In genomic region chr5:93079596-93079995, GRCm38 (mm10) we compare ENCODE assay signal across 23 mouse cellular contexts. TPM values are rescaled to one million over a fixed set of nuclear protein-coding genes. Genes with fewer than 3 reads are reported as not detected.
A peak's percentile ranks its signal among the peaks of the same experiment; 100 is the strongest.
DNase-seq lines count a peak whose midpoint lies in the region; ATAC-seq and TF ChIP-seq lines count a peak whose summit lies in the region.
"Had no signal": no experiment of that assay in that cellular context is flagged by ENCODE, and none has a peak within 500 bp of the region (broad histone marks: within the 10 kb centered on the region; RNA-seq: fewer than 3 reads in every experiment).

No protein-coding gene starts in this region.

- H3K4me1 ChIP-seq in neural tube, embryonic 15.5 days: no peaks in the 10 kb centered on the region
- H3K4me1 ChIP-seq in intestine, embryonic 15.5 days (replicated peaks): no peaks in the 10 kb centered on the region
- H3K4me1 ChIP-seq in intestine, embryonic 16.5 days (ENCODE audit: control insufficient read depth, insufficient read depth, low read length): no peaks in the 10 kb centered on the region
- H3K4me1 ChIP-seq in intestine, postnatal 0 days (replicated peaks; ENCODE audit: control insufficient read depth, insufficient read depth, low read length): no peaks in the 10 kb centered on the region
- no peaks in the 10 kb centered on the region for H3K4me1 ChIP-seq in hindbrain, embryonic 11.5 days (replicated peaks; ENCODE audit: control insufficient read depth, insufficient read depth, low read length)

- no peak overlapping the region for H3K4me2 ChIP-seq in neural tube, embryonic 15.5 days
- no peak overlapping the region for H3K4me2 ChIP-seq in intestine, embryonic 15.5 days (replicated peaks)
- H3K4me2 ChIP-seq in intestine, embryonic 16.5 days (ENCODE audit: low read depth, low read length): no peak overlapping the region
- no peak overlapping the region for H3K4me2 ChIP-seq in intestine, postnatal 0 days (replicated peaks; ENCODE audit: low read depth)
- H3K4me2 ChIP-seq in hindbrain, embryonic 11.5 days (replicated peaks; ENCODE audit: low read depth, low read length): no peak overlapping the region

- 96% methylated on average over 3 of the region's 3 CpGs for WGBS in neural tube, embryonic 15.5 days
- 71% methylated on average over 3 of the region's 3 CpGs for WGBS in intestine, embryonic 15.5 days
- WGBS in intestine, embryonic 16.5 days: 66% methylated on average over 3 of the region's 3 CpGs
- 51% methylated on average over 3 of the region's 3 CpGs for WGBS in intestine, postnatal 0 days
- WGBS in hindbrain, embryonic 11.5 days: 84% methylated on average over 3 of the region's 3 CpGs

- H3K36me3 ChIP-seq in neural tube, embryonic 15.5 days: no peaks in the 10 kb centered on the region
- no peaks in the 10 kb centered on the region for H3K36me3 ChIP-seq in intestine, embryonic 15.5 days
- no peaks in the 10 kb centered on the region for H3K36me3 ChIP-seq in intestine, embryonic 16.5 days (ENCODE audit: control insufficient read depth, insufficient read depth, low read length)
- no peaks in the 10 kb centered on the region for H3K36me3 ChIP-seq in intestine, postnatal 0 days (ENCODE audit: control insufficient read depth, insufficient read depth)
- no peaks in the 10 kb centered on the region for H3K36me3 ChIP-seq in hindbrain, embryonic 11.5 days (ENCODE audit: control insufficient read depth, insufficient read depth, low read length)
- H3K36me3 ChIP-seq: G1E had no signal

- peak; percentile 8 for DNase-seq in neural tube, embryonic 10.5 days (ENCODE audit: extremely low spot score, low spot score)
- no peak for DNase-seq in hindbrain, embryonic 11.5 days (ENCODE audit: low spot score)
- DNase-seq in lung, postnatal 4 days: no peak
- no peak for DNase-seq in MN1 (ENCODE audit: low spot score)
- DNase-seq: adrenal gland, adult 2 months; adrenal gland, adult 8-10 months; adrenal gland, postnatal 10 days; adrenal gland, postnatal 14 days; adrenal gland, postnatal 25 days; adrenal gland, postnatal 36 days; B cell, adult 2 months; cerebellum, adult 11 months; cerebellum, adult 11-12 months; cerebellum, adult 18-20 months had no signal

- no peak overlapping the region for H3K27ac ChIP-seq in neural tube, embryonic 15.5 days (replicated peaks)
- H3K27ac ChIP-seq in intestine, embryonic 15.5 days: no peak overlapping the region
- H3K27ac ChIP-seq in intestine, embryonic 16.5 days (ENCODE audit: low read length): no peak overlapping the region
- no peak overlapping the region for H3K27ac ChIP-seq in intestine, postnatal 0 days (ENCODE audit: low read depth, low read length)
- no peak overlapping the region for H3K27ac ChIP-seq in hindbrain, embryonic 11.5 days (ENCODE audit: low read depth, low read length)

- no peaks in the 10 kb centered on the region for H3K27me3 ChIP-seq in neural tube, embryonic 15.5 days (replicated peaks)
- no peaks in the 10 kb centered on the region for H3K27me3 ChIP-seq in intestine, embryonic 15.5 days (replicated peaks)
- no peaks in the 10 kb centered on the region for H3K27me3 ChIP-seq in intestine, embryonic 16.5 days (replicated peaks; ENCODE audit: control insufficient read depth, insufficient read depth, low read length)
- H3K27me3 ChIP-seq in intestine, postnatal 0 days (replicated peaks; ENCODE audit: control insufficient read depth, insufficient read depth, low read length): no peaks in the 10 kb centered on the region
- H3K27me3 ChIP-seq in hindbrain, embryonic 11.5 days (ENCODE audit: control insufficient read depth, insufficient read depth, low read length): no peaks in the 10 kb centered on the region
- H3K27me3 ChIP-seq: CH12.LX, Patski had no signal

- H3K9ac ChIP-seq in neural tube, embryonic 15.5 days (replicated peaks): no peak overlapping the region
- no peak overlapping the region for H3K9ac ChIP-seq in intestine, embryonic 15.5 days
- H3K9ac ChIP-seq in intestine, embryonic 16.5 days (ENCODE audit: low read depth, low read length): no peak overlapping the region
- H3K9ac ChIP-seq in intestine, postnatal 0 days (ENCODE audit: low read depth, low read length): no peak overlapping the region
- H3K9ac ChIP-seq in hindbrain, embryonic 11.5 days (ENCODE audit: low read depth, low read length): no peak overlapping the region

- no peak overlapping the region for H3K4me3 ChIP-seq in neural tube, embryonic 15.5 days (replicated peaks)
- no peak overlapping the region for H3K4me3 ChIP-seq in intestine, embryonic 15.5 days (replicated peaks)
- H3K4me3 ChIP-seq in intestine, embryonic 16.5 days (ENCODE audit: low read length): no peak overlapping the region
- no peak overlapping the region for H3K4me3 ChIP-seq in intestine, postnatal 0 days (ENCODE audit: low read depth, low read length)
- no peak overlapping the region for H3K4me3 ChIP-seq in hindbrain, embryonic 11.5 days (ENCODE audit: low read depth, low read length)

- no peak for ATAC-seq in neural tube, embryonic 15.5 days (ENCODE audit: low FRiP score)
- peak; percentile 39; the same call in 1 of the 2 replicates for ATAC-seq in intestine, embryonic 15.5 days
- peak; percentile 64 for ATAC-seq in intestine, embryonic 16.5 days
- 0 out of 2 replicates have a peak, but pooled peaks have one; percentile 57 for ATAC-seq in intestine, postnatal 0 days
- no peak for ATAC-seq in hindbrain, embryonic 11.5 days (ENCODE audit: low FRiP score)
- ATAC-seq: activated CD4-positive, CD25-positive, alpha-beta regulatory T cell, adult 4 months; CD4-positive, CD25-positive, alpha-beta regulatory T cell, adult 4 months; Patski had no signal

- TF ChIP-seq CTCF in intestine, postnatal 0 days (IDR thresholded peaks at IDR 0.05; ENCODE audit: low read depth): no peak

- no peaks in the 10 kb centered on the region; the same call in 1 of the 2 replicates for H3K9me3 ChIP-seq in neural tube, embryonic 15.5 days (replicated peaks)
- H3K9me3 ChIP-seq in intestine, embryonic 15.5 days: no peaks in the 10 kb centered on the region
- no peaks in the 10 kb centered on the region for H3K9me3 ChIP-seq in intestine, embryonic 16.5 days (ENCODE audit: control insufficient read depth, low read length)
- H3K9me3 ChIP-seq in intestine, postnatal 0 days (ENCODE audit: control insufficient read depth): no peaks in the 10 kb centered on the region
- H3K9me3 ChIP-seq in hindbrain, embryonic 11.5 days (ENCODE audit: control insufficient read depth, low read length): no peaks in the 10 kb centered on the region
- H3K9me3 ChIP-seq: G1E had no signal

RNA-seq across cellular contexts. Expression of gene Sept11, which starts 13.6 kb away (rescaled TPM):
- 134 and 140 TPM in 2 replicates for polyA plus RNA-seq in neural tube, embryonic 15.5 days (2015; fragmentation: Nextera tagmentation; extraction: Ambion mirVana)
- 138 and 157 TPM in 2 replicates for polyA plus RNA-seq in intestine, embryonic 15.5 days (2015; fragmentation: Nextera tagmentation; extraction: Ambion mirVana)
- polyA plus RNA-seq in intestine, embryonic 16.5 days (2015; fragmentation: Nextera tagmentation; extraction: Ambion mirVana): 115 and 116 TPM in 2 replicates
- polyA plus RNA-seq in intestine, postnatal 0 days (2015; fragmentation: Nextera tagmentation; extraction: Ambion mirVana): 39.2 and 40.9 TPM in 2 replicates
- 241 and 243 TPM in 2 replicates for polyA plus RNA-seq in hindbrain, embryonic 11.5 days (2014; fragmentation: Nextera tagmentation; extraction: Ambion mirVana)

RNA-seq across cellular contexts. Expression of gene Sowahb, which starts 34.8 kb away (rescaled TPM):
- 0.34 TPM in 1 of 2 replicates, not detected in the other for polyA plus RNA-seq in neural tube, embryonic 15.5 days (2015; fragmentation: Nextera tagmentation; extraction: Ambion mirVana)
- polyA plus RNA-seq in intestine, embryonic 15.5 days (2015; fragmentation: Nextera tagmentation; extraction: Ambion mirVana): 5.8 and 6.1 TPM in 2 replicates
- 5.2 and 7.6 TPM in 2 replicates for polyA plus RNA-seq in intestine, embryonic 16.5 days (2015; fragmentation: Nextera tagmentation; extraction: Ambion mirVana)
- 16.1 and 18.0 TPM in 2 replicates for polyA plus RNA-seq in intestine, postnatal 0 days (2015; fragmentation: Nextera tagmentation; extraction: Ambion mirVana)
- polyA plus RNA-seq in hindbrain, embryonic 11.5 days (2014; fragmentation: Nextera tagmentation; extraction: Ambion mirVana): 0.25 and 0.32 TPM in 2 replicates
- polyA plus RNA-seq: activated CD4-positive, CD25-positive, alpha-beta regulatory T cell, adult 4 months; adrenal gland, adult 2 months; CD4-positive, CD25-positive, alpha-beta regulatory T cell, adult 4 months; G1E had no signal

Comparison
In these comparisons a context has a peak if more than half of its experiments do, and no peak if none do; other contexts are left out.
1. ATAC-seq: peak in intestine, embryonic 15.5 days (single experiment), intestine, embryonic 16.5 days (single experiment) and intestine, postnatal 0 days (single experiment); none in neural tube, embryonic 15.5 days (single experiment) and hindbrain, embryonic 11.5 days (single experiment).